Mouse (Mus musculus) hindbrain, embryonic 11.5 days (tissue): ENCODE measurements around the gene Map3k6. TPM values are rescaled to one million over a fixed set of nuclear protein-coding genes. Genes with fewer than 3 reads are reported as not detected.

Source experiments
- ATAC-seq: fragments of 200-750 bp; cut with Nextera tagmentation; 2 replicates; pipeline ENCODE4 v1.8.0; 2017; ENCODE audit warnings: mild to moderate bottlenecking, moderate TSS enrichment, moderate library complexity; ENCODE audit not compliant: low FRiP score
- DNase-seq: peaks from one replicate; pipeline ENCODE4 v3.0.0-alpha.2; 2015; ENCODE audit warnings: low spot score
- H3K27ac ChIP-seq: fragments of 300-500 bp; sonication (generic); 2 replicates; pipeline ENCODE4 v1.5.1; 2014; ENCODE audit warnings: mild to moderate bottlenecking, low read depth, low read length
- H3K27me3 ChIP-seq: fragments of 300-500 bp; sonication (generic); 2 replicates; pipeline ENCODE4 v1.6.1; 2014; ENCODE audit warnings: mild to moderate bottlenecking, low read length, moderate library complexity, mixed read lengths; ENCODE audit not compliant: control insufficient read depth, insufficient read depth
- H3K36me3 ChIP-seq: fragments of 300-500 bp; sonication (generic); 2 replicates; pipeline ENCODE4 v1.6.1; 2014; ENCODE audit warnings: mild to moderate bottlenecking, low read length, moderate library complexity, mixed read lengths; ENCODE audit not compliant: control insufficient read depth, insufficient read depth
- H3K4me1 ChIP-seq: fragments of 300-500 bp; sonication (generic); replicated peaks from 2 replicates; pipeline ENCODE4 v1.6.1; 2014; ENCODE audit warnings: low read length, mixed read lengths; ENCODE audit not compliant: control insufficient read depth, insufficient read depth
- H3K4me2 ChIP-seq: fragments of 300-500 bp; sonication (generic); replicated peaks from 2 replicates; pipeline ENCODE4 v1.6.1; 2014; ENCODE audit warnings: mild to moderate bottlenecking, low read depth, low read length
- H3K4me3 ChIP-seq: fragments of 300-500 bp; sonication (generic); 2 replicates; pipeline ENCODE4 v1.5.1; 2014; ENCODE audit warnings: low read depth, low read length
- H3K9ac ChIP-seq: fragments of 300-500 bp; sonication (generic); 2 replicates; pipeline ENCODE4 v1.6.1; 2014; ENCODE audit warnings: low read depth, low read length
- H3K9me3 ChIP-seq: fragments of 300-500 bp; sonication (generic); 2 replicates; pipeline ENCODE4 v1.6.1; 2016; ENCODE audit warnings: low read length; ENCODE audit not compliant: control insufficient read depth
- WGBS: fragments of 180-500 bp; shearing (Covaris S2); extraction: QIAGEN DNeasy Blood & Tissue Kit; methylation state at CpG from one replicate; pipeline ENCODE4 v1.1.7; 2014; 5-methylcytosine and 5-hydroxymethylcytosine counted together
- polyA plus RNA-seq: library from polyadenylated mRNA; unstranded; fragments of >200 nt; fragmentation: Nextera tagmentation; extraction: Ambion mirVana; gene quantifications from 2 replicates; pipeline ENCODE4 v1.2.1, GENCODE M21; 2014

The Map3k6 gene
- polyA plus RNA-seq, 1 experiment from 2014 or later, result 3.0 TPM

DNA sequence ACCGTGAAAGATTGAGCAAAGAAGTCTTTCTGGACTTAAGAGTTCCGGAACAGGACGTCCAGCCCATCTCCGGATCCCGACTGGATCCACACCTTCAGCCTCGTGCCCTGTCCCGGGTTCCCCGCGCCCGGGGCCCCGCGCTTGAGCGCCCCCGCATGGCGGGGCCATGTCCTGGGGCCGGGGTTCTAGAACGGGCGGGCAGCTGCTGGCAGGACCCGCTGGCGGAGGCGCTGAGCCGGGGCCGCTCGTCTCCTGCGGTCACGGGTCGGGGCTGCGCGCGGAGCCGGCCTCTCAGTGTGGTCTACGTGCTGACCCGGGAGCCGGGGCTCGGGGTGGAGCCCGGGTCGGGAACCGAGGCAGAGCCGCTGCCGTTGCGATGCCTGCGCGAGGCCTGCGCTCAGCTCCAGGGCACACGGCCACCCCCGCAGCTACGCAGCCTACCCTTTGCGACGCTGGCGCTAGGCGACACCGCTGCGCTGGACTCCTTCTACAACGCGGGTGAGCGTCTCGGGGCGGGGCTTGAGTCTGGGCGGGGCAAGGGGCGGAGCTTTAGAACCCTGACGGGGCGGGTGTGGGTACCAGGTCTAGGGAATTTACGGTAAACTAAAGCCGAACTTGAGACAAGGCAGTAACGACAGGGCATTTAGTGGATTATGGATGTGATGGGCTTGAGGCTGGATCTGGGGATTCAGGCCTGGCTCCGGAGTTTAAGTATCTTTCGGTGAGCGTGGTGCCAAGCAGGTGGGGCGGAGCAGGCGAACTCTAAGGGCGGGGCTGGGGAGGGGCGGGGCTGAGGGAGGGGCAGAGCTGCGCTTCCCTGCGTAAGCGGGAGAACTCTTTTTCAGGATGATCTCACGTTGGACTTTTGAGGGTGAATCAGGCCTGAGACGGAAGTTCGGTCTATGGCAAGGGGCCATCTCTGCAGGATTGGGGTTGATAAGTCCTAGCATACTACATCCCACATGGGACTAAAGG lies 603 bp downstream of the Map3k6 start:
- Histone ChIP-seq H3K9me3 (no peaks in the 10 kb centered on the region), H3K4me2 (peak overlapping the region; percentile 72), H3K27me3 (peaks cover 25% of the 10 kb centered on the region), H3K4me1 (no peaks in the 10 kb centered on the region), H3K9ac (peak overlapping the region; percentile 35; the same call in 1 of the 2 replicates), H3K36me3 (no peaks in the 10 kb centered on the region), H3K27ac (0 out of 2 replicates have a peak overlapping the region, but pooled peaks have one; percentile 17), H3K4me3 (peak overlapping the region; percentile 39)
- ATAC-seq, result peak; percentile 90
- under 1% methylated on average over 72 of the region's 78 CpGs for WGBS
- DNase-seq, result peak; percentile 92

DNA sequence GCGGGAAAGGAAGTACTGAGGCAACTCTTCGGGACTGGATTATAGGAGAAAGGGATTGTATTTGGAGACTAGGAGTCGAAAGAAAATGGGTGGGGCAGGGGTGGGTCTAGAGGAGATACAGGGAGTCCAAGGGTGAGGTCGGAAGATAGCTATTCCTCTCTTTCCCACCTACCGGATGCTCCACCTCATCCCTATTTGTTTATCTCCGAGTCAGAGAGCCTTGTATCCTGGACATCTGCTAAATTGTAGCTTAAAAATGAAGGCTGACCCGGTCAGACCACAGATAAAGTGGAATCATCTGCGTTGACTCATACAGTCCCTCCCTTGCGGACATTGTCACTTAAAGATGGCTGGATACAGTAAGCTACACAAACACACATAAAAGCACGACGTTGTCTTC lies 1.3 kb downstream of the Map3k6 start:
- H3K9me3 ChIP-seq, result no peaks in the 10 kb centered on the region
- ATAC-seq (no peak), DNase-seq (no peak)
- H3K27me3 ChIP-seq, result peaks cover 28% of the 10 kb centered on the region
- no peaks in the 10 kb centered on the region for H3K4me1 ChIP-seq
- no peaks in the 10 kb centered on the region for H3K36me3 ChIP-seq
- no peak overlapping the region for H3K9ac ChIP-seq
- H3K4me2 ChIP-seq, result peak overlapping the region; percentile 72
- H3K27ac ChIP-seq, result no peak overlapping the region
- 38% methylated on average over 11 of the region's 11 CpGs for WGBS
- H3K4me3 ChIP-seq, result 0 out of 2 replicates have a peak overlapping the region, but pooled peaks have one; percentile 39

DNA sequence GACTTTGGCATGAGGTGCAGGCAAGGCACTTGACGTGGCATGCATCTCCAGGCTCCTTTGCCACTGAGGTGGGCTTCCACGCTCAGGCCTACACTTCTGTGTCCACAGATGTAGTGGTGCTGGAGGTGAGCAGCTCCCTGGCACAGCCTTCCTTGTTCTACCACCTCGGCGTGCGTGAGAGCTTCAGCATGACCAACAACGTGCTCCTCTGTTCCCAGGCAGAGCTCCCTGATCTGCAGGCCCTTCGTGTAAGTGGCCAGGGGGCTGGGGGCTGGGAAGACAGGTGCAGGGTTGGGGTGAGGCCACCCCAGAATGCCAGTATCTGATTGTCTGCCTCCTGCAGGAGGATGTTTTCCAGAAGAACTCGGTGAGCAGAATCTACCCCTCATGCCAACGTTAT lies 2.1 kb downstream of the Map3k6 start:
- WGBS, result 42% methylated on average over 9 of the region's 9 CpGs
- Histone ChIP-seq H3K27ac (no peak overlapping the region), H3K27me3 (peaks cover 34% of the 10 kb centered on the region), H3K9me3 (no peaks in the 10 kb centered on the region), H3K4me3 (no peak overlapping the region), H3K36me3 (no peaks in the 10 kb centered on the region), H3K4me1 (no peaks in the 10 kb centered on the region), H3K4me2 (no peak overlapping the region), H3K9ac (no peak overlapping the region)
- DNase-seq (no peak), ATAC-seq (no peak)

DNA sequence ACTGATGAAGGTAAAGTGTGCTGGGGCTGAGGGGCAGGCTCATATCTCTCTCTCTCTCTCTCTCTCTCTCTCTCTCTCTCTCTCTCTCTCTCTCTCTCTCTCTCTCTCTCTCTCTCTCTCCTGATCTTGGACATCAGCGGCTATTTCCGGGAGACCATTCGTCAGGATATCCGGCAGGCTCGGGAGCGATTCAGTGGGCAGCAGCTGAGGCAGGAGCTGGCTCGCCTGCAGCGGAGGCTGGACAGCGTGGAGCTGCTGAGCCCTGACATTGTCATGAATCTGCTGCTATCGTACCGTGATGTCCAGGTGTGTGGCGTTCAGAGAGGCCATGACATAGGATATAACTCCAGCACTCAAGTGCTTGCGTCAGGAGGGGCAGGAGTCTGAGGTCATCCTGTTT lies 2.9 kb downstream of the Map3k6 start:
- Histone ChIP-seq H3K4me3 (no peak overlapping the region), H3K27me3 (peaks cover 37% of the 10 kb centered on the region), H3K4me2 (no peak overlapping the region), H3K9ac (no peak overlapping the region), H3K27ac (no peak overlapping the region), H3K36me3 (no peaks in the 10 kb centered on the region), H3K9me3 (no peaks in the 10 kb centered on the region), H3K4me1 (no peaks in the 10 kb centered on the region)
- 48% methylated on average over 13 of the region's 13 CpGs for WGBS
- ATAC-seq (no peak), DNase-seq (no peak)

DNA sequence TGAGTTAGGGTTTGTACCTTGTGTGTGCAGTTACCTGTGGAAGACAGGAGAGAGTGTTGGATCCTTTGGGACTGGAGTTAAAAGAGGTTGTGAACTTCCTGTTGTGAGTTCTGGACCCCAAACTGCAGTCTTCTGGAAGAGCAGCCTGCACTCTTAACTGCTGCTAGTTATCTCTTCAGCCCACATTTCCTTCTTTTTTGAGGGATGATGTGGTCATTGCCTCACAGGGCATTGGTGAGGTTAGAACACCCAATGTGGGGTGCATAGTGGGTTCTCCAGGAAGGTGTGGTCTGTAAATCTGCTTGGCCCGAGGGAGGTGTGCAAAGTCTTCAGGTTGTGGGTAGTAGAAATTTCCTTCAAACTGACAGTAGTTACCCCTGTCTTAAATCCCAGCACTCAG lies 3.7 kb downstream of the Map3k6 start:
- no peaks in the 10 kb centered on the region for H3K36me3 ChIP-seq
- no peak overlapping the region for H3K4me3 ChIP-seq
- DNase-seq (no peak), ATAC-seq (no peak)
- no peak overlapping the region for H3K4me2 ChIP-seq
- H3K9ac ChIP-seq, result no peak overlapping the region
- peaks cover 38% of the 10 kb centered on the region for H3K27me3 ChIP-seq
- no peak overlapping the region for H3K27ac ChIP-seq
- no peaks in the 10 kb centered on the region for H3K4me1 ChIP-seq
- 81% methylated on average over 1 of the region's 1 CpGs for WGBS
- no peaks in the 10 kb centered on the region for H3K9me3 ChIP-seq

DNA sequence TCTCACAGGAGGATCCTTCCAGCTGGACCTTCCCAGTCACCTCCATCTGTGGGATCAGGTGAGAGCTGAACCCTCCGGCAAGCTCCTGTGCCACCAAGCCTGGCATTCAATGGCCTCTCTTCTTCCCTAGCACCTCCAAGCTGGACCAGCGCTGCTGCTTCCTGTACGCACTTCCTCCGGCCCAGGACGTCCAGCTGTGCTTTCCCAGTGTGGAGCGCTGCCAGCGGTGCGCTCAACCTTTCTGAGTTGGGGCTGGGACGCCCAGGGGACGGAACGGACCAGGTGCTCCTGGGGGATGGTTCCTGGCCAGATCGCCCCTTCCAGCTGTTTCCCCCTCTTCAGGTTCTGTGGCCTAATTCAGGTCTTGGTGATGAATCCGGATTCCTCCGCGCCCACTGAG lies 6.5 kb downstream of the Map3k6 start:
- Histone ChIP-seq H3K27me3 (peaks cover 53% of the 10 kb centered on the region), H3K4me3 (no peak overlapping the region)

DNA sequence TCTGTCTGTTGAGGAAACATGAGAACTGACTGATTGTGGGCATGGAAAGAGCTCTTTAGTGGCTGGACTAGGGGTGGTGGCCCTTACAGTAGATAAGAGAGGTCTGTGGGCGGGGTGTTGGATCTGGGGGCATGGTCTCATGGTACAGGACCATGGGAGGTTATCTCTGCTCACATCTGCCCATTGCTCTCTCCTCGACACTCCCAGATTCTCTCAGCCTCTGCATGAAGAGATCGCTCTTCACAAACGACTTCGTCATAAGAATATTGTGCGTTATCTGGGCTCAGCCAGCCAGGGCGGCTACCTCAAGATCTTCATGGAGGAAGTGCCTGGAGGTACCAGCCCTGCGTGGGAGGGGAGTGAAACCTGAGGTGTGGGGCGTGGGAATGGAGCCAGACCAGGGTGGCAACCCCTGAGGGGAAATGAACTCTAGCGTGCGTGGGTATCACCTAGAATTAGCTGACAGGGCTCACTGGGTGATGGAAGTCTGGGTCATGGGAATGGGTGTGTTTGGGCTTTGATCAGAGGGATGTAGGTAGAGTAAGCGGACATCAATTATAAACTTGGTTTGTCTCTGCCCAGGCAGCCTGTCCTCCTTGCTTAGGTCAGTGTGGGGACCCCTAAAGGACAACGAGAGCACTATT lies 7.3 kb downstream of the Map3k6 start:
- no peak overlapping the region for H3K9ac ChIP-seq
- H3K36me3 ChIP-seq, result no peaks in the 10 kb centered on the region
- H3K4me3 ChIP-seq, result no peak overlapping the region
- no peak overlapping the region for H3K27ac ChIP-seq
- peaks cover 50% of the 10 kb centered on the region for H3K27me3 ChIP-seq
- 80% methylated on average over 13 of the region's 13 CpGs for WGBS
- no peak for DNase-seq
- no peaks in the 10 kb centered on the region for H3K9me3 ChIP-seq
- peaks cover 7% of the 10 kb centered on the region; the same call in 1 of the 2 replicates for H3K4me1 ChIP-seq
- no peak overlapping the region for H3K4me2 ChIP-seq
- ATAC-seq, result no peak

More for the DNA sequence above, 6.5 kb downstream of the Map3k6 start:
- H3K4me2 ChIP-seq, result no peak overlapping the region
- DNase-seq, result no peak
- no peaks in the 10 kb centered on the region for H3K9me3 ChIP-seq
- no peak for ATAC-seq
- WGBS, result 35% methylated on average over 15 of the region's 15 CpGs
- no peak overlapping the region for H3K27ac ChIP-seq
- peaks cover 7% of the 10 kb centered on the region; the same call in 1 of the 2 replicates for H3K4me1 ChIP-seq
- H3K9ac ChIP-seq, result no peak overlapping the region
- H3K36me3 ChIP-seq, result no peaks in the 10 kb centered on the region

DNA sequence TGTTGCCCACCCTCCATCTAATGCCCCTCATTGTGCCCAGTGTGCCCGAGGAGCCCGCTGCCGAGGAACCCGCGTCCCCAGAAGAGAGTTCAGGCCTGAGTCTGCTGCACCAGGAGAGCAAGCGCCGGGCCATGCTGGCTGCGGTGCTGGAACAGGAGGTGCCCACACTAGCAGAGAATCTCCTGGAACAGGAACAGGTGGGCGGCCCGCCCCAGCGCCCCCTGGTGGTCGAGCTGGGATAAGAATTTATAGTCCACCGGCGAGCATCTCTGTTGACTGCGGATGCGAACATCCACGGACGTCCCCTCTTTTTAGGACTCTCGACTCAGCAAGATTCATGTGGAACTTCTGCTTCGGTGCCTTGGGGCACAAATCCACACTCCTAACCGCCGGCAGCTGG lies 10.0 kb downstream of the Map3k6 start:
- peak overlapping the region; percentile 32 for H3K4me3 ChIP-seq
- no peaks in the 10 kb centered on the region for H3K9me3 ChIP-seq
- H3K4me1 ChIP-seq, result peaks cover 7% of the 10 kb centered on the region; the same call in 1 of the 2 replicates
- no peak overlapping the region for H3K27ac ChIP-seq
- peaks cover 51% of the 10 kb centered on the region for H3K27me3 ChIP-seq
- 4% methylated on average over 22 of the region's 22 CpGs for WGBS
- ATAC-seq (no peak), DNase-seq (peak; percentile 84)
- no peaks in the 10 kb centered on the region for H3K36me3 ChIP-seq
- H3K9ac ChIP-seq, result peak overlapping the region; percentile 42; the same call in 1 of the 2 replicates
- H3K4me2 ChIP-seq, result peak overlapping the region; percentile 46
